Mouse (Mus musculus): ENCODE results near the gene Psmc1.

Gene Psmc1

GRCm38 (mm10) chr12:100109986-100110696, at the start of gene Psmc1:
TSS of gene Psmc1 (plus strand) at chr12:100110154.
- DNase-seq, result peak; percentile 74

- DNase-seq, result no peak
Observed at GRCm38 (mm10) chr12:100061071-100061470, 48.9 kb upstream of the Psmc1 start.

GRCm38 (mm10) chr12:100061826-100062225, 48.1 kb upstream of the Psmc1 start:
- no peak for DNase-seq

DNA sequence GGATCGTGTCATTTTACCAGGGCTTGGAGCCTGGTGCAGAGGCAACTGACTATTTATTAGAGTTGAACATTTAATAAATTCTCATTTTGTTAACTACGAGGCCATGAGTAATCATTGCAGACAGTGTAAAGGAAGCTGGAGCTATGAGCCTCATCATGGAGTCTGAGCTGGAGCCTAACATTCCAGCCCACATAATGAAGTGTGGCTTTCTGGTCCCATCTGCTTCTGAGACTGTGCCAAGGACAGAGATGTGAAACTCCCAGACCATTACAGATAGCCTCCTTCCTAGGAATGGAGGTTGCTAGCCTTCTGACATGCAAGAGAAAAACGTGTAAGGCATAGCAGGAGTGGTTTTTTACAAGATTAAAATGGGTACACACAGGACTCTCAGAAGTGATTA, 47.4 kb upstream of the Psmc1 start:
- DNase-seq, result no peak

- DNase-seq, result no peak
Observed at GRCm38 (mm10) chr12:100065109-100065508, 44.8 kb upstream of the Psmc1 start.

- DNase-seq, result no peak
Observed at GRCm38 (mm10) chr12:100067477-100067876, 42.5 kb upstream of the Psmc1 start.

DNA sequence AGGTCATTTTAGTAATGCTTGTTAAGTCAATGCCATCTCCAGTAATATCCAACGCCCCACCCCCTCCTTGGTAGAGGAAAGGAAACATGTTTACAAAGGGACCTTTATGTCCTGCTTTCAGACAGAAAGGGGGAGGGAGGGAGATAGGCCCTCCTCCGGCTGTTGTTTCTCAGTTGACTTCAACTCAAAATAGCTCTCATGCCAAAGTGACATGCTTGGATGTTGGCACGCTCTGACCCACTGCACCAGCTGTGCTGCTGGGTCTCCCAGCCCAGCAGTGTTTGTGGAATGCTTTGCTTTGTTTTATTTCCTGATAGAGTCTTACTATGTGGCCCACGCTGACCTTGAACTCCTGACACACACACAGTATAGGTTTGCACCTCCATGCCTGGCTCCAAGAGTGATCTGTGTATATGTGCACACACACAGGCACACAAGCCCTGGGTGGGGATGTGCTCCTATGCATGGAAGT, 36.7 kb upstream of the Psmc1 start:
- DNase-seq, result no peak

GRCm38 (mm10) chr12:100075715-100076114, 34.2 kb upstream of the Psmc1 start:
- DNase-seq, result no peak

GRCm38 (mm10) chr12:100079636-100080286, 30.2 kb upstream of the Psmc1 start:
- no peak for DNase-seq

- no peak for DNase-seq
Observed at GRCm38 (mm10) chr12:100088026-100088425, 21.9 kb upstream of the Psmc1 start.

GRCm38 (mm10) chr12:100089265-100089664, 20.7 kb upstream of the Psmc1 start:
- no peak for DNase-seq

- no peak for DNase-seq
Observed at GRCm38 (mm10) chr12:100090750-100091149, 19.2 kb upstream of the Psmc1 start.

GRCm38 (mm10) chr12:100093046-100093445, 16.9 kb upstream of the Psmc1 start:
- no peak for DNase-seq

DNA sequence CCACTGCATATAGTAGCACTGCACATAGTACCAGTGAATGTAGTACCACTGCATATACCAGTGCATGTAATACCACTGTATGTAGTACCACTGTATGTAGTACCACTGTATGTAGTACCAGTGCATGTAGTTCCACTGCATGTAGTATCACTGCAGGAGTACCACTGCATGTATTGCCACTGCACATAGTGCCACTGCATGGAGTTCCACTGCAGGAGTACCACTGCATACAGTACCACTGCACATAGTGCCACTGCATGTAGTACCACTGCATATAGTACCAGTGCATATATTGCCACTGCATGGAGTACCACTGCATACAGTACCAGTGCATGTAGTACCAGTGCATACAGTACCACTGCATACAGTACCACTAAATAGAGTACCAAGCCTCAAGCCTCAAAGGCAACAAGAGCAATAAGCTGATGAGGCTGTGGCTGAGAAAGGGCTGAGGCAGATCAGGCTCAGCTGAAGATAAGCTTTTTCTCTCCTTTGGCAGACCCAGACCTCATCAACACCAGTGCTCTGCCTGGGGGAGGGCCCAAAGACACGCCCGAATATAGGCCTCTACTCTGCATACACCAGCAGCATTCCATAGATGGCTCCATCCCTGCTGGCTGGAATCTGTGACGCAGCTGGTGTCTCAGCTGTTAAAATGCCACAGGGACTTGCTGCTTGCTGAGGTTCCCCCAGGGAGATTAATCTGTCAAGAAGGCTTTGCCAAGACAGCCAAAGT, 9.8 kb upstream of the Psmc1 start:
- DNase-seq, result no peak

GRCm38 (mm10) chr12:100100707-100101030, 9.3 kb upstream of the Psmc1 start:
- DNase-seq, result no peak

DNA sequence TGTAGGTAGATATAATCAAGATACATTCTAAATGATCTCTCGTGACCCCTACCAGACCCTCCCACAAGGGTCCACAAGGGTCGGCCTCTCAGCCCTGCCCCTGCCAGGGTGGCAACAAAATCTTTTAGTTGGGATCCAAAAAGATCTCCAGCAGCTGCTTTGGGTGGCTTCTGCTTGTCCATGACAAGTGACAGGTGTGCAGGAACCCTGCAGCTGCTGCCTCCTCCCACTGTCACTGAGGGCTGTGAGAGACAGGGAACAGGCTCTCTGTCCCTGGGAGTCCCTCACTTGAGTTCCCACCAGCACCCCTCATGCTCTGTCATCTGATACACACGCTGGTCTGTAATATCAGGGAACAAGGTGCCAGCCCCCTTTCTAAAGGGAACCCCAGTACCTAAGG, 8.3 kb upstream of the Psmc1 start:
- DNase-seq, result no peak

DNA sequence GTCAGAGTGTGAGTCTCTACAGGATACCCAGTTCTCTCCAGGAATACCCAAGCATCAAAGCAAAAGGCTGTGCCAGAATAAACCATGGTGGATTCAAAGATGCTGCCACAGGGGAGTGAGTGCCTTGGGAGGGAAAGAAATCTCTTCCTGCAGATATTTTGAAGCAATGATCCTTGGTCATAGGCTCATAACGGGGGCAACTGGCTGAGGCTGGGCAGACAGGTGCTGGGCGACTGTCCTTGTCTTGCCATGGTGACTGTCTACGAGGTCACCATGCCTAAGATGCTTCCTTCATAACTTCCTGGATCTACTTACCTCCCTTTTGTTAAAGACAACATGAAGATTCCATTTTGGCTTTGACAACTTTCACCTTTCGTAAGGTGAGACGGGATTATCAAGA, 5.4 kb upstream of the Psmc1 start:
- DNase-seq, result no peak

- peak; percentile 92 for DNase-seq
Observed at GRCm38 (mm10) chr12:100106275-100106895, 3.6 kb upstream of the Psmc1 start.

- no peak for DNase-seq
Observed at GRCm38 (mm10) chr12:100107436-100107835, 2.5 kb upstream of the Psmc1 start.

DNA sequence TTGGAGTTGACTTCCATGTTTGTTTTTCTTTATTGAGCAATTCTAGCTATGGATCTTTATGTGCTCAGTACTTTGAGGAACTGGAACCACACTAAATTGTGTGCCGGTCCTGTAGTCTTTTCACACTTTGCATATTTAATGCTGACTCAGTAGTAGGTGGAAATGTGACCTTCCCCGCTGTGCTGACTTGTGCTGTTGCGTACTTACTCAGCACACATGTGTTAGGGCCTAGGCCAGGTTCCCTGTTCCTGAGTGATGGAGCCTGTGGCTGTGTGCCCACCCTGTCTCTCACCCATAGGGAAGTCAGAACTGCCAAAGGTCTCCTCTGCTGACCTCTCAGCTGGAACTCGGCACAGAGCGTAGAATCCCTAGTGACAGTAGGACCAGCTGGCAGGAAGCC, 6.0 kb downstream of the Psmc1 start:
- DNase-seq, result no peak

DNA sequence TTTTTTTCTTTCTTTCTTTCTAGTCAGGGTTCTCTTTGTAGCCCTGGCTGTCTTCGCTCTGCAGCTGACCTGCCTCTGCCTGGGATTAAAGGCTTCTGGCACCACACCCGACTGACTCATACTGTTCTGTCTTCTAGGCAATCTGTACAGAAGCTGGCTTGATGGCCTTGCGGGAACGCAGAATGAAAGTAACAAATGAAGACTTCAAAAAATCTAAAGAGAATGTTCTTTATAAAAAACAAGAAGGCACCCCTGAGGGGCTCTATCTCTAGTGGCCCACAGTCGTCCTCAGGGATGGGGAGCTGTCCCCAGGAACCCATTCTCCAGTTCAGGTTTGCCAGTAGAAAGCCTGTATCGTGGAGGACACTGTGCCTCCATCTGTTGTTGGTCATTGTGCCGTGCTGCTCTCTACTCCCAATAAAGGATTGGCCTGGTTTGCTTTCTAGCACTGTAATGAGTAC, 13.0 kb downstream of the Psmc1 start:
- no peak for DNase-seq

DNA sequence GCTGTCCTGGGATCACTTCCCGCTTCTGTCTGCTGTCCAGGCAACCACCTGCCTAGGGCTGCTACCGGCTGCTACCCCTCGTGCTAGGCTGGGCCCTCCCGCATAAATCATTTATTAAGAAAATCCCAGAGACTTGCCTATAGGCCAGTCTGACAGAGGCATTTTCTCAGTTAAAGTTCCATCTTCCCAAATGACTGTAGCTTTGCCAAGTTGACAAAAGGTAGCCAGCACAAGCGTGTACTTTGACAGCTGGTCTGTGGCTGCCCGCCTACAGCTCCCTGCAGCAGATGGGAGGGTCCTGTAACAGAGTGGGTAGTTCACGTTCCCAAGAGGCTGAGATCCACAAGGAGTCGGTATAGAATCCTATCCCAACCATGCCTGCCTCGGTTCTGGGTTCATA, 13.5 kb downstream of the Psmc1 start:
- no peak for DNase-seq
